Mouse (Mus musculus) layer of hippocampus, adult 9-11 months (tissue): ENCODE results near the gene Cenpe.
"Not testable (repeated sequence)": the region's sequence is repeated elsewhere in the genome, so short reads cannot be mapped to it uniquely, and the experiment has no call there.

Source experiments
- DNase-seq: peaks from one replicate; pipeline ENCODE4 v3.0.0; 2022

Cenpe gene

GRCm38 (mm10) chr3:135211805-135212657 lies at the start of gene Cenpe:
TSS of gene Cenpe (plus strand) at chr3:135212537.
- peak; percentile 75 for DNase-seq

GRCm38 (mm10) chr3:135171898-135172446 lies 40.4 kb upstream of the Cenpe start:
- no peak for DNase-seq

GRCm38 (mm10) chr3:135191861-135192260 lies 20.5 kb upstream of the Cenpe start:
- peak; percentile 48 for DNase-seq

- DNase-seq, result not testable (repeated sequence)
Observed at GRCm38 (mm10) chr3:135198051-135198450, 14.3 kb upstream of the Cenpe start.

DNA sequence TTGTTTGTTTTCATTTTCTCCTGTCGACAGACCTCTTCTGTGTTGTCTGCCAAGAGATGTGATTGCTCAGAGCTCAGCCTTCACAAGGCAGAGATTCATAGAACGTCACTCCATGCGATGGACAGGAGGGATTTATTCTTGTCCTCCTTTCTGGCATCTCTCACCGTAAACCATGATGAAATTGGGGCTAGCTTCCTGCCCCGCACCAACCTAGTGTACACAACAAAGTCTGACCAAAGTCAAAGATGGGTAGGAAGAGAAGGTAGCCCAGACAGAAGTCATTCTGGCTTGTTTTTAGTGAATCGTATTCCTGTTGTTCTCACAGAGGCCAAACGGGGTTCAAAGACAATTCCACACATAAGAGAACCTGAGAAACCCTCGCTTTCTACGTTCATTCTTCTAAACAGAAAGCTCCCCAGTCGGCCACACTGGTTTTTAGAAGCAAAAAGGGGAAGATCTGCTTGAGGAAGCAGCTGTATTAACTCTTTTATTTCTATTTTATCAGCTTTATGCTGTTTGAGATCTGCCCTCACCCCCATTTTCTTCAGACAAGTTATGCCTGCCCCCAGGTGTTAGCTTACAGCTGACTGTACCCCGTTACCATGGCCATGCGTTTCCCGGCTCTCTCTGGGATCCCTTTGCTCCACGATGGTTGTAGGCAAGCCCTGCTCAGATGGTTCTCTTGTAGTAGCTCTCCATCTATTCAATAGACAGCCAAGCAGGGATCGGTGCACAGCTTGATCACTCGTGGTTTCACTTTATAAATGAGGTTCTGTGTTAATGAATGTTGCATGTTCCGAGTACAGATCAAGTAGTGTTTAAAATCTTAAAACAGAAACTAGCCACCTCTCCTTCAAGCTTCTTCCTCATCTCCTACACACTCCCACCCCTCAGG lies 11.7 kb upstream of the Cenpe start:
- DNase-seq, result no peak

DNA sequence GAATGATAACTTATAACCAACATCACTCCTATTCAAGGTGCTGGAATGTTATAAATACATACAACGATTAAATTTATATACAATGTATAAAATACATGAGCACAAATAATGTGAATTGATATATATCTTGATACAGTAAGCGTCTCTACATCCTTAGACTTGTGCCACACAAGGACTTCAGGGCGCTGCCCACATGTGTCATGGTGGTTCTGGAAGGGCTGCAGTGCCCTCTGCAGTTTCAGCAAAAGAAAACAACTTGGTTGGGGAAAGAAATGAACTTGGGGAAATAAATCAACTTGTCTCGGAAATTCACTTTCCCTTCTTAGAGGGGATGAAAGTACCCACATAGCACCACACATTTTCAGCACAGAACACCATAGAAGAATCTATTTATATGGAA lies 5.7 kb upstream of the Cenpe start:
- DNase-seq, result peak; percentile 26

DNA sequence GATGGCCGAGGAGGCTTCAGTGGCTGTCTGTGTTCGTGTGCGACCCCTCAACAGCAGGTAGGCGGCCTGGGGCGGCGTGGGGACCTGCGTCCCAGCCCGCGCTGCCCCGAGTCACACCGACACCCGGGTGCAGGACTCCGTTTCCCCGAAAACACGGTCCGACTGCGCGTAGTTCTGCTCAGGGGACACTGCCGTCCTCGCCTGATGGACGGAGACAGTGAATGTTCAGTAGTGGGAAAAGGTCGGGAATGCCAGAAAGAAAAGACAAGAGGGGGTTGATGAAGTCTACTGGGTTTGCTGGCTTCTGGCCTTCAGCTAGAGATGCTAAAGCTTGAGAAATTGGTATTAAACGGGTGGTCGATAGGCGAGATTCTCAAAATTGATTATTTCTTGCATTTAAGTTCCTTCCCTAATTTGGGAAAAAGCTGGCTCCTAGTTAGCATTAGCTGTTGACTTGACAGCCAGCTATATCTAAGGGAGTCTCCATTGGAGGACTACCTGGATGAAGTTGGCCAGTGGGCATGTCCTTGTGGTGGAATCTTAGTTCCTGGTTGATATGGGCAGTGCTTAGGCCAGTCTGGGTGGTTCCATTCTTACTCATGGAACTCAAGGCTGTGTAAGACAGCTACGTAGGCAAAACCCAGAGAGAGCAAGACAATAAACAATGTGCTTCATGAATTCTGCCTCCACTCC lies 467 bp downstream of the Cenpe start:
- no peak for DNase-seq

GRCm38 (mm10) chr3:135232058-135232457 lies 19.7 kb downstream of the Cenpe start:
- no peak for DNase-seq

DNA sequence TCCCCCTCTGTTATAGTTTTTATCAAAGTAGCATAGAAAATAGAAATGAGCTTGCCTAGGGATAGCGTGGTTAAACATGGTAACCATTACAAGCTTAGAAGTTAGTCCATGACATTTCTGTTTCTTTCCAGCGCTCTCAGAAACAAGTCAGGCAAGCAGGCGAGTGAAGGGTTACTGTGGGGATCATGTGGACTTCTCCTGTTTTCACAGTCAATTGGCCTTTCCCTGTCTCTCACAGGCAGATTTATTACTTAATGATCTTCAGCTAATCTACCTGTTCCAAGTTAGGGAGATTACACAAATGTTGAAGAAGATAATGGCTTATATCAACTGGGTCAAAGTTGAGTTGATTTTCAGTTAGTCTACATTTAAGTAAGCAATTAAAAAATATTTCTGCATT lies 20.1 kb downstream of the Cenpe start:
- DNase-seq, result no peak

GRCm38 (mm10) chr3:135245733-135246132 lies 33.4 kb downstream of the Cenpe start:
- no peak for DNase-seq

DNA sequence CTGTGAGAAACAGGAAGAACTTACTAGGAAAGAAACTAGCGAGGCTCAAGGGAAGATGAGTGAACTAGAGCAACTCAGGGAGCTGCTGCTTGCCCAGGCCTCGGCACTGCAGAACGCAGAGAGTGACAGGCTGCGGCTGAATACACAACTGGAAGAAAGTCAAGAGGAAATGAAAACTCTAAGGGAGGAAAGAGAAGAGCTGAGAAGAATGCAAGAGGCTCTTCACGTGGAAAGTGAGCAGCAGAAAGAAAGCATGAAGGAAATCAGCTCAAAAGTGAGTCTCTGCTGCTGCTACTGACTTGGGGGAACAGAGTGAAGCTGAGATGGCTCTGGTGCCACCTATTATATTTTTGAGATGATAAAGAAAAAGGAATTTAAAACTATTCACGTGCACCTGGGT lies 34.5 kb downstream of the Cenpe start:
- DNase-seq, result no peak

GRCm38 (mm10) chr3:135249104-135249503 lies 36.8 kb downstream of the Cenpe start:
- DNase-seq, result no peak

GRCm38 (mm10) chr3:135251825-135252224 lies 39.5 kb downstream of the Cenpe start:
- no peak for DNase-seq

GRCm38 (mm10) chr3:135254784-135255183 lies 42.4 kb downstream of the Cenpe start:
- DNase-seq, result no peak

DNA sequence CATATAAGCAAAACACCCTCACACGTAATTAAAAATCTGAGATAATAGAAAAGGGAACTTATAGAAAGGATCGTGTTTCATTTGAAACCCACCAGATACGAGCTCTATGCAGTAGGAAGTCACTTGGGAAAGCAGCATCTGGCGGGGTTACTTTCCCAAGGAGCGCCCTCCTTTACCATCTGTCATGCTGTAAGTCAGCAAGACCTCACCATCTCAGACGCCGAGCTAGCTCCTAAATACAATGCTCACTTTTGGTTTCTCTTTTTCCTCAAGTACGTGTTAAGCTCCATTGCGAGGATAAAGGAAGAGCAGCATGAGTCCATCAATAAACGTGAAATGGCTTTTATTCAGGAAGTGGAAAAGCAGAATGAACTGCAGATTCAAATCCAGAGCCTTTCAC lies 46.6 kb downstream of the Cenpe start:
- DNase-seq, result no peak

GRCm38 (mm10) chr3:135260233-135260632 lies 47.9 kb downstream of the Cenpe start:
- DNase-seq, result no peak

- DNase-seq, result no peak
Observed at GRCm38 (mm10) chr3:135268616-135269015, 56.3 kb downstream of the Cenpe start.

GRCm38 (mm10) chr3:135269391-135269990 lies 57.2 kb downstream of the Cenpe start:
- no peak for DNase-seq

DNA sequence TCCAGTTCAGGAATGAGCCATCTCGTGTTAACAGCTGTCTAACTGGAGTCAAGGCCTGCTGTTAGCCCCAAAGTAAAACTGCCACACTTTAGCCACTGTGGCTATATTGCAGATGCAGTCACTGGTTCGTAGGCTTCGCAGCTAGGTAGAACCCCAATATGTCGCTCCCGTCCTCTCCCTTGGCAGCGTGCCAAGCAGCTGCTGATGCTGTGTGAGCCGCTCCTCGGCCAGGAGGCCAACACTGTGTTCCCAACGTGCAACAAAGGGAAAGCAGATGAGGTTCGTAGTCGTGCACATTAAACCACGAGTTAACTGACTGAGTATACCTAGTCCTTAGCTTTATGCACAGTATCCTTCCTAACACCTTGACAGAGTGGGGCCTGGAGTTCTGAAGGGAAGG lies 60.3 kb downstream of the Cenpe start:
- no peak for DNase-seq

DNA sequence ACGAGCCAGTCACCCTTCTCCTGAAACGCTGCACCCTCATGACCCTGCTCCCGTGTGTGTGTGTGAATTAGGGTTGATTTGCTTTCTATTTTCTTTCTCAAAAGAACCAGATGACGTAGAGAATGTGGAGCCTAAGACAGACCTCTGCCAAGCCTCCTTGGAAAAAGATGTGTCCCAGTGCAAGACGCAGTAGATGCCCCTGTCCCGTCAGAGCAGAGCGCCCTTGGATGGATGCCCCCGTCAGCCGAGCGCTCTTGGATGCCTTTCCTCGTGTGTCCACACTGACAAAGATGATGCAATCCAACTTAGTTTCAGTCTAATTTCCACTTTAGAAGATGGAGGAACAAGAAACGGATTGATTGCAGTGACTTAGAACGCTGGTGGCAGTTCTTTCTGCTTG lies 60.7 kb downstream of the Cenpe start:
- no peak for DNase-seq

GRCm38 (mm10) chr3:135280160-135280559 lies 67.8 kb downstream of the Cenpe start:
- peak; percentile 32 for DNase-seq

- peak; percentile 74 for DNase-seq
Observed at GRCm38 (mm10) chr3:135280669-135281415, 68.5 kb downstream of the Cenpe start, which contains the start of gene Bdh2. TSS of gene Bdh2 (plus strand) at chr3:135281221.
